Mouse (Mus musculus) testis, adult 2 months (tissue): ENCODE measurements around the gene Prrc2a. TPM values are rescaled to one million over a fixed set of nuclear protein-coding genes. Genes with fewer than 3 reads are reported as not detected.

ENCODE experiments used
- H3K27ac ChIP-seq: fragments of 200-500 bp; 2 replicates; pipeline ENCODE4 v1.5.1; 2012; ENCODE audit warnings: low read depth, low read length; ENCODE audit not compliant: control insufficient read depth, insufficient read depth
- H3K27me3 ChIP-seq: fragments of 200-500 bp; 2 replicates; pipeline ENCODE4 v1.6.1; 2012; ENCODE audit warnings: mild to moderate bottlenecking, low read length, moderate library complexity; ENCODE audit not compliant: control insufficient read depth, insufficient read depth
- H3K36me3 ChIP-seq: fragments of 200-500 bp; 2 replicates; pipeline ENCODE4 v1.6.1; 2012; ENCODE audit warnings: mild to moderate bottlenecking, low read length; ENCODE audit not compliant: control insufficient read depth, insufficient read depth
- H3K4me1 ChIP-seq: fragments of 200-500 bp; 2 replicates; pipeline ENCODE4 v1.6.1; 2012; ENCODE audit warnings: low read length; ENCODE audit not compliant: control insufficient read depth, insufficient read depth
- H3K4me3 ChIP-seq: fragments of 200-500 bp; 2 replicates; pipeline ENCODE4 v1.5.1; 2012; ENCODE audit warnings: low read depth, mild to moderate bottlenecking, low read length, moderate library complexity, mixed read lengths; ENCODE audit not compliant: control insufficient read depth
- CTCF ChIP-seq: fragments of 200-500 bp; IDR thresholded peaks from 2 replicates; pipeline ENCODE4 v1.5.1; 2012; ENCODE audit warnings: low read depth, mild to moderate bottlenecking, inconsistent platforms, low read length, moderate library complexity; ENCODE audit not compliant: control insufficient read depth, insufficient read depth, insufficient replicate concordance
- POLR2A ChIP-seq: fragments of 200-500 bp; IDR thresholded peaks from 2 replicates; pipeline ENCODE4 v1.6.1; 2012; ENCODE audit warnings: low read depth, mild to moderate bottlenecking, inconsistent platforms, low read length, moderate library complexity; ENCODE audit not compliant: control insufficient read depth
- polyA plus RNA-seq: library from polyadenylated mRNA; depleted of rRNA; stranded (reverse); fragments of >200 nt; gene quantifications from 2 replicates; pipeline ENCODE4 v1.2.3, GENCODE M21; 2012

The Prrc2a gene
- polyA plus RNA-seq, 1 experiment, result 515 TPM

- no peak for TF ChIP-seq CTCF
- no peak for TF ChIP-seq POLR2A
- H3K27me3 ChIP-seq, result no peaks in the 10 kb centered on the region
- H3K4me3 ChIP-seq, result peak within 1 kb of the TSS; percentile 94
These were observed 11.3 kb upstream of the Prrc2a start, which contains the start of gene Aif1 for GRCm38 (mm10) chr17:35175968-35176367. Aif1 (minus strand) TSS chr17:35176068.

DNA sequence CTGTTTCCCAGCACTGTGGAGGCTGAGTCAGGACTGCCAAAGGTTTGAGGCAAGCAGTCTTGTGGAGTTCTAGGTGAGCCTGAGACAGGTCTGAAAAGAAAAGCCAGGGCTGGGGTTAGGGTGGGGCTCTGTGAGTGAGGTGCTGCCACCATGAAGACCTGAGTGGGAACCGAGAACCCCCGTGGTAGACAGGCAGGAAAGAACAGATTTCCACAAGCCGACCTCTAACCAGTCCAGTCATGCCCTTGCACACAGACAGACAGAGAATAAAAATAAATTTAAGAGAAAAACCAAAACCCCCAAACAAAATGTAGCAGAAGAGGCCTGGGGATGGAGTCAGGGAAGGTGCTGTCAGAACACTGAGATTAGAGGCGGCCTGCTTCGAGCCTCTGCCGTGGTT lies 10.7 kb upstream of the Prrc2a start:
- no peaks in the 10 kb centered on the region for H3K4me1 ChIP-seq
- H3K27ac ChIP-seq, result peak overlapping the region; percentile 80
- TF ChIP-seq POLR2A (no peak), CTCF (no peak)
- H3K4me3 ChIP-seq, result peak overlapping the region; percentile 94
- H3K27me3 ChIP-seq, result no peaks in the 10 kb centered on the region
- H3K36me3 ChIP-seq, result no peaks in the 10 kb centered on the region

More at GRCm38 (mm10) chr17:35175968-35176367, 11.3 kb upstream of the Prrc2a start, which contains the start of gene Aif1:
- Histone ChIP-seq H3K4me1 (no peaks in the 10 kb centered on the region), H3K36me3 (no peaks in the 10 kb centered on the region), H3K27ac (peak within 1 kb of the TSS; percentile 80)

- TF ChIP-seq POLR2A (no peak), CTCF (no peak)
- Histone ChIP-seq H3K27me3 (no peaks in the 10 kb centered on the region), H3K27ac (no peak overlapping the region)
These were observed 9.7 kb upstream of the Prrc2a start for GRCm38 (mm10) chr17:35174201-35174977.

DNA sequence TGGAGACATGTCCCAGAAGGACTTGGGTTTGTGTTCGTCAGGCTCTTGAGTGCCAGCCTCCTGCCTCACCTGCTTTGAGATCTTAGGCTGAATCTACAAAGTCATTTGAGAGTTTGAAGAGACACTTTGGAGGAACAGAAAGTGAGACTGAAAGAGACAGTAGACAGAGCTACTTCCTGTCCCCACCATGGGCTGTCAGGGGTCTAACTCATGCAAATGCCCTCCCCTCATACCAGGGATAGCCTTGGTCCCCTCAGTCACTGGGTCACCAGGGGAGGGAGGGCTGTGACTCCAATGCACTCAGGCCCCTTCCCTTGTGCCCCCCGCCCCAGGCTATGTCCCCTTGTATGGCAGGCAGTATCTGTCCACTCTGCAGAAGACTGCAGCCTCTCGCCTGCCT lies 8.6 kb upstream of the Prrc2a start:
- H3K4me1 ChIP-seq, result no peaks in the 10 kb centered on the region
- H3K27ac ChIP-seq, result no peak overlapping the region
- H3K36me3 ChIP-seq, result no peaks in the 10 kb centered on the region
- H3K4me3 ChIP-seq, result peak overlapping the region; percentile 81
- TF ChIP-seq POLR2A, result no peak
- TF ChIP-seq CTCF, result no peak
- H3K27me3 ChIP-seq, result no peaks in the 10 kb centered on the region

More at GRCm38 (mm10) chr17:35174201-35174977, 9.7 kb upstream of the Prrc2a start:
- Histone ChIP-seq H3K36me3 (no peaks in the 10 kb centered on the region), H3K4me3 (peak overlapping the region; percentile 94), H3K4me1 (no peaks in the 10 kb centered on the region)

GRCm38 (mm10) chr17:35172445-35173234 lies 7.9 kb upstream of the Prrc2a start:
- no peaks in the 10 kb centered on the region for H3K27me3 ChIP-seq
- H3K36me3 ChIP-seq, result no peaks in the 10 kb centered on the region
- TF ChIP-seq POLR2A (no peak), CTCF (no peak)
- no peaks in the 10 kb centered on the region for H3K4me1 ChIP-seq
- peak overlapping the region; percentile 81 for H3K4me3 ChIP-seq
- peak overlapping the region; percentile 39 for H3K27ac ChIP-seq

DNA sequence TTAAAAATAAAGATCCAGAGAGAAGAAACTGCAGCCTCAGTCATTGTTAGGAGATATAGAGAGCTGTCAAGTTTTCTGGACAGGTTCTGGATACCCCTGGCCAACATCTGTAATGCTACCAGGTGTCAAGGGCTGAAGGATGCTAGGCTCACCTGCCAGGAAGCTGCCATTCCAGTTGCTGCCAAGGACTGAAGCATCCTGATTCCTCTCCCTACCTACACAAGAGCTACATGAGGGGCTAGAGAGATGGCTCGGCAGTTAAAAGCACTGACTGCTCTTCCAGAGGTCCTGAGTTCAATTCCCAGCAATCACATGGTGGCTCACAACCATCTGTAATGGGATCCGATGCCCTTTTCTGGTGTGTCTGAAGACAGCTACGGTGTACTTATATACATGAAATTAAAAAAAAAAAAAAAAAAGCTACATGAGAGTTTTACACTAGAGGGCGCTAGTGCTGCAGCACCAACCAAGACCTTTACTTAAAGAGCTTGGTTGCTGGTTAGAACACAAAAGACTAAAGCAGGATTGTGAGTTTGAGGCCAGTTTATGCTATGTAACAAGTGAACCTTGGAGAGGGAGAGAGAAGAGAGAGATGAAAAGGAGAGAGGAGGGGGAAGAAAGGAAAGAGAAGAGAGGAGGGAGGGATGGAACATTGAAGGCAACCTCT lies 4.0 kb upstream of the Prrc2a start:
- Histone ChIP-seq H3K36me3 (peaks cover 1% of the 10 kb centered on the region), H3K27me3 (no peaks in the 10 kb centered on the region), H3K27ac (no peak overlapping the region), H3K4me3 (no peak overlapping the region), H3K4me1 (no peaks in the 10 kb centered on the region)
- TF ChIP-seq CTCF (no peak), POLR2A (no peak)
